Mouse (Mus musculus) lung, postnatal 0 days (tissue): ENCODE data around the gene Exosc5. TPM values are rescaled to one million over a fixed set of nuclear protein-coding genes. Genes with fewer than 3 reads are reported as not detected.

Experiments used
- ATAC-seq: fragments of 200-750 bp; cut with Nextera tagmentation; 2 replicates; pipeline ENCODE4 v1.8.0; 2017; ENCODE audit warnings: moderate library complexity
- DNase-seq: peaks from one replicate; pipeline ENCODE4 v3.0.0-alpha.2; 2016; ENCODE audit warnings: low spot score
- H3K27ac ChIP-seq: fragments of 300-500 bp; sonication (generic); 2 replicates; pipeline ENCODE4 v1.5.1; 2014; ENCODE audit warnings: antibody characterized with exemption, mild to moderate bottlenecking, low read length, mixed read lengths
- H3K27me3 ChIP-seq: fragments of 300-500 bp; sonication (generic); replicated peaks from 2 replicates; pipeline ENCODE4 v1.6.1; 2014; ENCODE audit warnings: low read length, mixed read lengths; ENCODE audit not compliant: insufficient read depth
- H3K36me3 ChIP-seq: fragments of 300-500 bp; sonication (generic); 2 replicates; pipeline ENCODE4 v1.6.1; 2014; ENCODE audit warnings: low read length, mixed read lengths; ENCODE audit not compliant: insufficient read depth
- H3K4me1 ChIP-seq: fragments of 300-500 bp; sonication (generic); 2 replicates; pipeline ENCODE4 v1.6.1; 2014; ENCODE audit warnings: antibody characterized with exemption, low read depth, low read length, mixed read lengths; ENCODE audit not compliant: insufficient read depth
- H3K4me2 ChIP-seq: fragments of 300-500 bp; sonication (generic); replicated peaks from 2 replicates; pipeline ENCODE4 v1.6.1; 2014; ENCODE audit warnings: low read depth, mild to moderate bottlenecking, low read length, moderate library complexity, mixed read lengths
- H3K4me3 ChIP-seq: fragments of 300-500 bp; sonication (generic); 2 replicates; pipeline ENCODE4 v1.5.1; 2014; ENCODE audit warnings: low read depth, low read length
- H3K9ac ChIP-seq: fragments of 300-500 bp; sonication (generic); replicated peaks from 2 replicates; pipeline ENCODE4 v1.6.1; 2014; ENCODE audit warnings: low read depth, mild to moderate bottlenecking
- H3K9me3 ChIP-seq: fragments of 300-500 bp; sonication (generic); 2 replicates; pipeline ENCODE4 v1.6.1; 2016; ENCODE audit warnings: low read length, mixed read lengths
- CTCF ChIP-seq: IDR thresholded peaks from 2 replicates; pipeline ENCODE4 v1.5.1; 2016; ENCODE audit warnings: antibody characterized with exemption, mild to moderate bottlenecking
- EP300 ChIP-seq: IDR thresholded peaks from 2 replicates; pipeline ENCODE4 v1.6.1; 2016; ENCODE audit warnings: antibody characterized with exemption, mild to moderate bottlenecking, control low read depth
- WGBS: fragments of 180-500 bp; shearing (Covaris S2); extraction: QIAGEN DNeasy Blood & Tissue Kit; methylation state at CpG from one replicate; pipeline ENCODE4 v1.1.7; 2014; 5-methylcytosine and 5-hydroxymethylcytosine counted together
- polyA plus RNA-seq: library from polyadenylated mRNA; unstranded; fragments of >200 nt; fragmentation: Nextera tagmentation; extraction: Ambion mirVana; gene quantifications from 2 replicates; pipeline ENCODE4 v1.2.1, GENCODE M21; 2015

Gene Exosc5
- polyA plus RNA-seq, 1 experiment from 2014 or later = 49.7 TPM

- H3K4me3 ChIP-seq = no peak overlapping the region
- TF ChIP-seq EP300 (no peak), CTCF (no peak)
- H3K9me3 ChIP-seq = no peaks in the 10 kb centered on the region
- no peaks in the 10 kb centered on the region for H3K27me3 ChIP-seq
- DNase-seq = peak; percentile 51
- ATAC-seq = peak; percentile 37
- H3K4me2 ChIP-seq = no peak overlapping the region
- WGBS = 79% methylated on average over 5 of the region's 5 CpGs
- peaks cover 6% of the 10 kb centered on the region for H3K36me3 ChIP-seq
- no peak overlapping the region for H3K9ac ChIP-seq
- H3K4me1 ChIP-seq = peaks cover 6% of the 10 kb centered on the region; the same call in 1 of the 2 replicates
- H3K27ac ChIP-seq = no peak overlapping the region
Measured at GRCm38 (mm10) chr7:25632679-25633078, 26.3 kb upstream of the Exosc5 start.

GRCm38 (mm10) chr7:25636373-25636772, 22.6 kb upstream of the Exosc5 start:
- H3K9me3 ChIP-seq = no peaks in the 10 kb centered on the region
- no peak overlapping the region for H3K4me2 ChIP-seq
- H3K4me1 ChIP-seq = no peaks in the 10 kb centered on the region
- TF ChIP-seq EP300 (no peak), CTCF (no peak)
- WGBS = 14% methylated on average over 3 of the region's 3 CpGs
- H3K36me3 ChIP-seq = peaks cover 6% of the 10 kb centered on the region
- DNase-seq = no peak
- no peaks in the 10 kb centered on the region for H3K27me3 ChIP-seq
- ATAC-seq = no peak
- H3K27ac ChIP-seq = no peak overlapping the region
- no peak overlapping the region for H3K4me3 ChIP-seq
- H3K9ac ChIP-seq = no peak overlapping the region

- H3K36me3 ChIP-seq = peaks cover 6% of the 10 kb centered on the region
- no peak overlapping the region for H3K27ac ChIP-seq
- no peak overlapping the region for H3K9ac ChIP-seq
- no peak for TF ChIP-seq EP300
- no peak for TF ChIP-seq CTCF
- DNase-seq (no peak), ATAC-seq (no peak)
- H3K4me1 ChIP-seq = no peaks in the 10 kb centered on the region
- no peak overlapping the region for H3K4me2 ChIP-seq
- H3K9me3 ChIP-seq = no peaks in the 10 kb centered on the region
- WGBS = 91% methylated on average over 5 of the region's 5 CpGs
- no peaks in the 10 kb centered on the region for H3K27me3 ChIP-seq
- H3K4me3 ChIP-seq = no peak overlapping the region
Measured at GRCm38 (mm10) chr7:25637099-25637498, 21.9 kb upstream of the Exosc5 start.

GRCm38 (mm10) chr7:25639754-25640153, 19.2 kb upstream of the Exosc5 start:
- TF ChIP-seq EP300 (no peak), CTCF (no peak)
- 93% methylated on average over 4 of the region's 4 CpGs for WGBS
- DNase-seq = no peak
- no peaks in the 10 kb centered on the region for H3K9me3 ChIP-seq
- ATAC-seq = no peak
- H3K36me3 ChIP-seq = peaks cover 3% of the 10 kb centered on the region
- no peak overlapping the region for H3K27ac ChIP-seq
- H3K27me3 ChIP-seq = no peaks in the 10 kb centered on the region
- no peak overlapping the region for H3K4me2 ChIP-seq
- no peak overlapping the region for H3K4me3 ChIP-seq
- H3K9ac ChIP-seq = no peak overlapping the region
- H3K4me1 ChIP-seq = no peaks in the 10 kb centered on the region

- ATAC-seq = no peak
- Histone ChIP-seq H3K4me1 (no peaks in the 10 kb centered on the region), H3K27ac (no peak overlapping the region), H3K36me3 (0 out of 2 replicates have a peak, but pooled peaks cover 3% of the 10 kb centered on the region), H3K4me3 (no peak overlapping the region), H3K9ac (no peak overlapping the region), H3K4me2 (no peak overlapping the region), H3K27me3 (no peaks in the 10 kb centered on the region), H3K9me3 (no peaks in the 10 kb centered on the region)
- 68% methylated on average over 10 of the region's 10 CpGs for WGBS
- no peak for DNase-seq
- no peak for TF ChIP-seq CTCF
- TF ChIP-seq EP300 = no peak
Measured at GRCm38 (mm10) chr7:25644136-25644535, 14.8 kb upstream of the Exosc5 start.

GRCm38 (mm10) chr7:25644631-25645030, 14.3 kb upstream of the Exosc5 start:
- DNase-seq = no peak
- 82% methylated on average over 4 of the region's 4 CpGs for WGBS
- TF ChIP-seq EP300 (no peak), CTCF (no peak)

GRCm38 (mm10) chr7:25645074-25645473, 13.9 kb upstream of the Exosc5 start:
- H3K4me3 ChIP-seq = no peak overlapping the region
- WGBS = 60% methylated on average over 14 of the region's 14 CpGs
- H3K9me3 ChIP-seq = no peaks in the 10 kb centered on the region
- no peaks in the 10 kb centered on the region for H3K4me1 ChIP-seq
- H3K27ac ChIP-seq = no peak overlapping the region
- H3K4me2 ChIP-seq = no peak overlapping the region
- no peak for TF ChIP-seq EP300
- no peak for TF ChIP-seq CTCF
- H3K36me3 ChIP-seq = 0 out of 2 replicates have a peak, but pooled peaks cover 3% of the 10 kb centered on the region
- no peak overlapping the region for H3K9ac ChIP-seq
- ATAC-seq (no peak), DNase-seq (no peak)
- H3K27me3 ChIP-seq = no peaks in the 10 kb centered on the region

More at GRCm38 (mm10) chr7:25644631-25645030, 14.3 kb upstream of the Exosc5 start:
- Histone ChIP-seq H3K36me3 (0 out of 2 replicates have a peak, but pooled peaks cover 3% of the 10 kb centered on the region), H3K4me1 (no peaks in the 10 kb centered on the region), H3K27me3 (no peaks in the 10 kb centered on the region), H3K27ac (no peak overlapping the region), H3K4me3 (no peak overlapping the region), H3K4me2 (no peak overlapping the region), H3K9me3 (no peaks in the 10 kb centered on the region), H3K9ac (no peak overlapping the region)
- ATAC-seq = no peak
